Mouse (Mus musculus): ENCODE data around the gene Magel2.

Magel2 gene

GRCm38 (mm10) chr7:62376510-62377304 lies at the start of gene Magel2:
Magel2 (plus strand) TSS chr7:62377010.
- in situ Hi-C loops (cut with MboI; ENCODE audit: low sequenced_read_pairs): no loop called here

- in situ Hi-C loops (cut with MboI; ENCODE audit: low sequenced_read_pairs): no loop called here
Measured at GRCm38 (mm10) chr7:62345411-62345810, 31.4 kb upstream of the Magel2 start.

- in situ Hi-C loops (cut with MboI; ENCODE audit: low sequenced_read_pairs): no loop called here
Measured at GRCm38 (mm10) chr7:62346269-62346668, 30.5 kb upstream of the Magel2 start, which contains the start of gene Ndn. Ndn (plus strand) TSS chr7:62346569.

DNA sequence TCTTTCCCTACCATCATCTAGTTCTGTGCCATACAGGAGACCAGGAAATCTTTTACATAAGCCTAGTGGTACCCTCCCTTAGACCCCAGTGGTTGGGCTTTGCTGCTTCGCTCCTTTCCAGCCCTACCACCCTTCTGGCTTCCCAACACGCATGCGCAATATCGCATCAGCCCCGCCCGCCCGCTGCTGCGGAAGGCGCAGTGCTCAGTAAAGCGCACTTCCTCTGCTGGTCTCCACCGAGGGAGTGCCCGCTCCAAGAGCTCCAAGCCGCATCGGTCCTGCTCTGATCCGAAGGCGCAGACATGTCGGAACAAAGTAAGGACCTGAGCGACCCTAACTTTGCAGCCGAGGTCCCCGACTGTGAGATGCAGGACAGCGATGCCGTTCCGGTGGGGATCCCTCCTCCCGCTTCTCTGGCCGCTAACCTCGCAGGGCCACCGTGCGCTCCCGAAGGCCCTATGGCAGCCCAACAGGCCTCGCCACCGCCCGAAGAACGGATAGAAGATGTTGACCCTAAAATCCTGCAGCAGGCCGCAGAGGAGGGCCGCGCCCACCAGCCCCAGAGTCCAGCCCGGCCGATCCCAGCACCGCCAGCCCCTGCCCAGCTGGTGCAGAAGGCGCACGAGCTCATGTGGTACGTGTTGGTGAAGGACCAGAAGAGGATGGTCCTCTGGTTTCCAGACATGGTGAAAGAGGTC lies 28.6 kb upstream of the Magel2 start:
- in situ Hi-C loops (cut with MboI; ENCODE audit: low sequenced_read_pairs): no loop called here

- in situ Hi-C loops (cut with MboI; ENCODE audit: low sequenced_read_pairs): no loop called here
Measured at GRCm38 (mm10) chr7:62348804-62349190, 28.0 kb upstream of the Magel2 start.

DNA sequence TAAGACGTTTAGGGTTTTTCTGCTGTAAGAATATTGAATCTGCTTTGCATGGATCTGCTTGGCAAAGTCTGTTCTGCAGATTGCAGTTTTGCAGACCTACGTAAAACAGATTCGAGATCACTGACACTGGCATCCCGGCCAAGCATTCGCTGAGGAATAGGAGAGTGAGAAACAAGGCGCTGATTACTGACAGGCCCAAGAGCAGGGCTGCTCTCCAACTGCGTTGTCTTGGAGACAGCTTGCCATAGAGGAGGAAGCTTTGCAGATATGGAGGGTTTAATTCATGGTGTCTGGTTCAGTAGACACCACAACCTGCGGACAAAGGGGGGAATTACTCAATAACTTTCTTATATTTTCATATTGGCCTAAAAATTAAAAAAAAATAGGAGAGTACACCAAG lies 25.5 kb upstream of the Magel2 start:
- in situ Hi-C loops (cut with MboI; ENCODE audit: low sequenced_read_pairs): no loop called here

DNA sequence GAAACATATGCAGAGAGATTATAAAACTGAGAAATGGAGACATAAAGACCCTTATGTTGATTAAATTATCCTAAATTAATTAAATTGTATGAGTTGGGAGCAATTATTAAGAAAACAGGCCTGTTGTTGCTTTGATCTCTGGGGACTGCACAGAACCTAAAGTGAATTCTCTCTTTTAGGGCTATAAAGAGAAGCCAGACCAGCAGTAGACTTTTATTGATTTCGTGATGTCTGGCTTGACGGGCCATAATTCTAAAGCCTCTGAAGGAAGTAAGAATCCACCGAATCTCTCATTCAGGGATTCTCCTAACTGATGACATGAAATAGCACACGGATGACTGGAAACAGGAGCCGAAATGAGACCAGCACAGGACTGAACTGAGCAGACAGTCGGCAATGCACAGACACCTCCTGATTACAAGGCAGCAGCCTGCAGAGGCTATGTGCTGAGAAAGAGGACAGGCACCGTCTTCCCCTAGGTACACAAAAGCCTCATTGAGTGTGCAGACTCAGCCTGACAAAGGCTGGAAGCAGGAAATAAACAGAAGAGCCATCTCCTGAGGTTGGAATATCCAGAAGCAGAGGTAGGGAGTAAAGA lies 11.7 kb upstream of the Magel2 start:
- in situ Hi-C loops (cut with MboI; ENCODE audit: low sequenced_read_pairs): no loop called here

DNA sequence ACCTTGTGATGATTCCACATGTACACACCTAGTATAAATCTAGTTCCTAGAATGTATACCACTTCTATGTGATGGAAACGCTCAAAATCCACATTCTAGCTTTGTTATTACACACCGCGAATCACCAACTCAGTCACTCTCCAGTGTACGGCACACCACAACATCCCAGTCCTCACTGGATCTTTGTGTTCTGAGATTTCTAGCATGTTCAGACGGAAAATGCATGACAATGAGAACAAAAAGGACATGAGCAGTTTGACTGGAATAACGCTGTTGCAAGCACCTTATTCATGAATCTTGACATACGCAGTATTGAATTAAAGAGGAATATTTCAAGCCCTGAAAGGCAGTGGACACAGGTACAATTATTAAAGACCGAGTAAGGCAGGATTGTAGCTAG lies 10.1 kb upstream of the Magel2 start:
- in situ Hi-C loops (cut with MboI; ENCODE audit: low sequenced_read_pairs): no loop called here

- in situ Hi-C loops (cut with MboI; ENCODE audit: low sequenced_read_pairs): no loop called here
Measured at GRCm38 (mm10) chr7:62375658-62376057, 1.2 kb upstream of the Magel2 start.

DNA sequence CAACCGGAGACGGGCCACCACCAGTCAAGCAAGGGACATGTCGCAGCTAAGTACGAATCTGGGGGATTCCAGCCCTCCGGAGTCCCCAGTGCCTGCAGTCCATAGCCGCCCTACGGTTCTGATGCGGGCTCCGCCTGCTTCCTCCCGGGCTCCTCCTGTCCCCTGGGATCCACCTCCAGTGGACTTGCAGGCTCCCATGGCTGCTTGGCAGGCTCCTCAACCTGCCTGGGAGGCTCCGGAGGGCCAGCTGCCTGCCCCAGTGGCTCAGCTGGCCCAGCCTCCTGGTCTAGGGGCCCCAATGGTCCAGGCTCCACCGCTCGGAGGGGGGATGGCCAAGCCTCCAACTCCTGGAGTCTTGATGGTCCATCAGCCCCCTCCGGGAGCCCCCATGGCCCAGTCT lies 503 bp downstream of the Magel2 start:
- in situ Hi-C loops (cut with MboI; ENCODE audit: low sequenced_read_pairs): no loop called here

DNA sequence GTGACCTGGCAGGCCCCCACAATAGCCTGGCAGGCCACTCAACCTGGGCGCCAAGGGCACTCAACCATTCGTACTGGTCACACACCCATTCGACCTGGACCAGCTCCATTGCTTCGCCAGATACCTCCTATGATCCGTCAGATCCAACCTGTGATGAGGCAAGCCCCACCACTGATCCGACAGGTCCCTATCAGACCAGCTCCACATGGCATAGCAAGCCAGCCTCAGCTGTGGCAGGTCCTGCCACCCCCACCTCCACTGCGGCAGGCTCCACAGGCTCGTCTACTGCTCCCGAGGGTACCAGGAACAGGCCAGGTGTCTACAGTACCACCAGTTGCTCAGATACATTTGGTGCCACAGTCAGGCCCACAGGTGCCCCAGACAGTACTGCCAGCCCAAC lies 1.7 kb downstream of the Magel2 start:
- in situ Hi-C loops (cut with MboI; ENCODE audit: low sequenced_read_pairs): no loop called here

- in situ Hi-C loops (cut with MboI; ENCODE audit: low sequenced_read_pairs): no loop called here
Measured at GRCm38 (mm10) chr7:62382391-62382790, 5.6 kb downstream of the Magel2 start.

DNA sequence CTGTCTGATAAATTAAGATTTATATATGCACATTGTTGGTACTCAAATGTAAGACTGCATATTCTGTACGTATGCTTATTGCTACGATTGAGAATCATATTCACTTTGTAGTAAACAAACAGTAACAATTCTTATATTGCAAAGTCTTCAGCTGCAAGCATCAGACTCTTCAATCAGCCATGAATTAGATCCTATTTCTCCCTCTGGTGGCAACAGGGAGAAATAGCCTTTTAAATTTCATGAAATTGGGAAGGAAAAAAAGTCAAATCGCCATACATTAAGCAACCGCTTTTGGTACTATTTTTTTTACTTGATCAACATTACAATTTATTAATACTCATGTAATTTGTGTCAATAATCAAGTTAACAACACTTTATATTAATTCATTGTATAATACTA lies 11.5 kb downstream of the Magel2 start:
- in situ Hi-C loops (cut with MboI; ENCODE audit: low sequenced_read_pairs): no loop called here

DNA sequence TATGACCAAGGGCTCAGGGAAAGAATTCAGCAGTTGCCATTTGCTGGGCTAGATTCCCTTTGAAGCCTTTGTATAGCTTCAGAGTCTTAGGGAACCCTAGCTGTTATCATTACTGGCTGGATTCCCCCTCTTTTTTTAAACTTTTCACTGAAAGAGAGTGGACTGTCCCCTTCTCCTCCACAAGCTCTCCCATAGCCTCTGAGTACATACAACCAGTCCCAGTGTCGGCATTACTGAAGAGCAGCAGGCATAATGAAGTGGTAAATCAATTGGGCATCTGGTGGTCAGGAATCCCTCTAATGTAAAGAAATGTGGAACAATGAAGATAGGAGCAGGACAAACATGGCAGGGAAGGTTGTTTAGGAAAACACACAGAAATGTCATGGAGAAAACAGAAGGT lies 15.4 kb downstream of the Magel2 start:
- in situ Hi-C loops (cut with MboI; ENCODE audit: low sequenced_read_pairs): no loop called here

DNA sequence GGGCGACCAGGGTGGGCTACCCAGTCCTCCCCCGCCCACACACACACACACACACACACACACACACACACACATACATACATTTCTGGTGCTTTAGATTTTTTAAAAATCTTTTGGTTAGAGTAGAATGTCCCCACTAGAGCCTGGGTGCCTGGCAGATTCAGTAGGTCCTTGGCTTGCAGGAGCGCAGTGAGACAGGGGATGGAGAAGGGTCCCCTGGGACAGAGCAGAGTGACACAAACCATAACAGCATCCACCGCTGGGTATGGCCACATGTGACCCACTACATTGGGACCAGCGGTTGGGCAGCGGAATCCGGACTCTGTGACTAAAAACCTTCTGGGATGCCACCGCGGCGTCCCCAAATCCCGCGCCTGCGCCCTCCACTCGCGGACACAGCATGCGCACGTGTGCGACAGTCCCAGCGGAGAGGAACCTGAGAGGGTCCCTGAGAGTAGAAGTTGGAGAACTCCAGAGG lies 29.8 kb downstream of the Magel2 start:
- in situ Hi-C loops (cut with MboI; ENCODE audit: low sequenced_read_pairs): no loop called here

DNA sequence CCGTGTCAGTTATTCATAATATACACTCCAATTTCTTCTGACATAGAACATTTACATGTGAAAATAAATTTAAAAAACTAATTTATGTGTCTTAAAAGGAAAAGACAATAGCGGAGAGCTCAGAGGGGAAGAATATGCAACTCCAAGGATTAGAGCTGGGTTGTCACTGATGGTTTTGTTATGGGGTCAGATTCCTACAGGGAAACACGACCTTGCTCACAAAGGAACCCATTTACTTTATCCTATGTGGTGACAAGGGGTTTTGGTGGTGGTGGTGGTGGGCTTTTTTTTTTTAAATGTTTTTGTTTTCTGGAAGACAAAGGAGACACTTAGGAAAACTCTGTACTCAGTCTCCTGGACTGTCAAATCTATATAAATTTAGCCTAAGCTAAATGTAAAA lies 31.0 kb downstream of the Magel2 start:
- in situ Hi-C loops (cut with MboI; ENCODE audit: low sequenced_read_pairs): no loop called here

DNA sequence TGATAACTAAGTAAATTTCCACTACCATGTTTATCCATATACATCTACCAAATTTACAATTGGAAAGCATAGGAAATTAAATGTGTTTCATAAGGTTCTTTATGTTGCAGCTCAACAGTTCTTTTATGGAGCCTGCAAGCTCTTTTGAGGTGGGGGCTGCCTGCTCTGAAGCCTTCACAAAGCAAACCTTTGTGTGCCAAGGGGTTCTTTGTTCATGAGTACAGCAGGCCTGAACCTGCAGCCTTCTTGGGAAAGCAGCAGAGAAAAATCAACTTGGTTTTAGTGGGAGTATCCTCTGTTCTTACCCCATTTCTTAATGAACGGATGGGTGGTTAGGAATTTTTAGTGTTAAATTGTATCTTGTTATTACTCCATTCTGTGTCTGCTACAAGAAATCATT lies 38.4 kb downstream of the Magel2 start:
- in situ Hi-C loops (cut with MboI; ENCODE audit: low sequenced_read_pairs): no loop called here

GRCm38 (mm10) chr7:62416173-62416572 lies 39.4 kb downstream of the Magel2 start:
- in situ Hi-C loops (cut with MboI; ENCODE audit: low sequenced_read_pairs): no loop called here

GRCm38 (mm10) chr7:62418346-62418745 lies 41.5 kb downstream of the Magel2 start:
- in situ Hi-C loops (cut with MboI; ENCODE audit: low sequenced_read_pairs): no loop called here

DNA sequence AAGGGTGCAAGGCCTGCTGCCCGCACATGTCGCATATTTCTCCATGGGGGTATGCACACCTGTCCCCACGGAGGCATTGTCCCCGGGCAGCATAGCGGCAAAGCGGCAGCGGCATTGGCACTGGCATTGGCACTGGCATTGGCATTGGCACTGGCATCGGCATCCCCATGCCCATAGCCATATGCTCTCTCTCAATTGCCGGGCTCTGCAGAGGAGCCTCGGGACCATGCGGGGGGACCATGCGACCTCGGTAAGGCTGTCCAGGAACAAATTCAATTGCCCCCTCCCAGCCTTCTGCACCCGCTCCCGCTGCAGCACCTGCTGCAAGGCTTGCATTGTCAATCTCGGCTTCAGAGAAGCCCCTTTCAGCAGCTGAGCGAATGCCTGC lies 42.3 kb downstream of the Magel2 start:
- in situ Hi-C loops (cut with MboI; ENCODE audit: low sequenced_read_pairs): no loop called here

DNA sequence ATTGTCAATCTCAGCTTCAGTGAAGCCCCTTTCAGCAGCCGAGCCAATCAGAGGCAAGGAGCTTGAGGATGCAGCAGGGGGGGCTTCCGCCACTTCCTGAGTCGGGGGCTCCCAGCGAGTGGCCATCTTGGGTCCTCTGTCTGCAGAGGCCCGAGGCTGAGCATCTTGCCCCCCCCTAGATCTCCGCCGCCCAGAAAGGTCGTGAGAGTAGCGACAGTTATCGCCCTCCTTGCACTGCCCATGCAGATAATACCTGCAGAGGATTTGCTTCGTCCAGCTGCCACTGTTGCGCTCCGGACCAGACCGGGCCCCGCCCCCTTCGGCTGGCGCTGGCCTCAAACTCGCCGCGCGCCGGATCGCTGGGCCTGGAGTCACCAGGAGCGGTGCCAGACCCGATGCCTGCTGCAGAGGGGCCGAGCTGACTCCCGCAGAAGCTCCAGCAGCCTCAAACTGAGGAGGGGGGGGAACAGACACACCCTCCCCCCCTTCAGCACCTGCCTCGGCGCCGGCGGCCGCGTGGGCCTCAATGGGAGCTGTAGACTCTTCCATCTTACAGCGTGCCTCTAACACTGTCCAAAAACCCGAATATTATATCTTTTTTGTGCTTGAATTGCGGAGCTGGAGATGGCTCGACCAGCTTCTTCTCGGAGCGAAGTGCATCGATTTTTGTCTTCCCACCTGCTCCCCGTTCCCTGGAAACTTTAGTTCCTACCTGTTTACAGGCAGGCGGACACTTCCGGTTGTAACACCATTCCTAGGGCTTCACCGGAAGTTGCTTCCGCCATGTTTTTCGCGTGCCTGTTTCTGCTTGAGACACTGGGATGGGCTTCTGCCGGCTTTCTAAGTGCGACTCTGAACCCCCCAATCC lies 42.9 kb downstream of the Magel2 start, which contains the start of gene Mkrn3:
Gene Mkrn3, minus strand, starts transcription at position 647 of the 868 bp plus-strand sequence.
- in situ Hi-C loops (cut with MboI; ENCODE audit: low sequenced_read_pairs): no loop called here

Data from CH12F3 (cell line).